Comparison of ENCODE assay signal across 21 mouse cellular contexts in genomic region chr17:27364338-27364737, GRCm38 (mm10).
A peak's percentile ranks its signal among the peaks of the same experiment; 100 is the strongest.
DNase-seq lines count a peak whose midpoint lies in the region; ATAC-seq lines count a peak whose summit lies in the region.
"Had no signal": no experiment of that assay in that cellular context is flagged by ENCODE, and none has a peak within 500 bp of the region (broad histone marks: within the 10 kb centered on the region; RNA-seq: fewer than 3 reads in every experiment).

No protein-coding gene starts in this region.

- H3K4me1 ChIP-seq in megakaryocyte, embryonic 14.5 days, result peaks cover 34% of the 10 kb centered on the region

- H3K9me3 ChIP-seq in megakaryocyte, embryonic 14.5 days, result peaks cover 49% of the 10 kb centered on the region
- H3K9me3 ChIP-seq: embryonic facial prominence, embryonic 13.5 days; forebrain, embryonic 12.5 days; heart, embryonic 10.5 days; hindbrain, embryonic 12.5 days had no signal

- peak overlapping the region; percentile 54 for H3K4me3 ChIP-seq in megakaryocyte, embryonic 14.5 days (replicated peaks)
- H3K4me3 ChIP-seq: embryonic facial prominence, embryonic 13.5 days; forebrain, embryonic 12.5 days; heart, embryonic 10.5 days; hindbrain, embryonic 12.5 days had no signal

- no peak for ATAC-seq in megakaryocyte, adult 5-6 weeks (ENCODE audit: poor library complexity, severe bottlenecking)
- peak; percentile 65 for ATAC-seq in CD4-positive, CD25-positive, alpha-beta regulatory T cell, adult 4 months
- peak; percentile 55 for ATAC-seq in inflammation-experienced regulatory T-cells, adult 6 months
- ATAC-seq: forebrain, embryonic 16.5 days had no signal

- DNase-seq in thymus, postnatal 4 days, result peak; percentile 37
- DNase-seq in adrenal gland, postnatal 14 days, result no peak
- DNase-seq in lung, postnatal 36 days, result no peak
- DNase-seq: adrenal gland, postnatal 10 days; B cell, adult 2 months; cerebellum, adult 11-12 months; cerebellum, adult 9-10 months; cerebellum, postnatal 36 days; gastrocnemius, postnatal 10 days; heart, adult 18-20 months; heart, postnatal 10 days; heart, postnatal 4 days had no signal

- peaks cover 60% of the 10 kb centered on the region for H3K27me3 ChIP-seq in megakaryocyte, embryonic 14.5 days (replicated peaks)
- H3K27me3 ChIP-seq: embryonic facial prominence, embryonic 13.5 days; hindbrain, embryonic 12.5 days had no signal

- H3K36me3 ChIP-seq in megakaryocyte, embryonic 14.5 days (replicated peaks; ENCODE audit: low read length), result no peaks in the 10 kb centered on the region
- H3K36me3 ChIP-seq: embryonic facial prominence, embryonic 13.5 days; forebrain, embryonic 12.5 days; heart, embryonic 10.5 days; hindbrain, embryonic 12.5 days had no signal
